Mouse (Mus musculus) layer of hippocampus, adult 2 months (tissue): Measurements from ENCODE around the gene Hopx. TPM values are rescaled to one million over a fixed set of nuclear protein-coding genes. Genes with fewer than 3 reads are reported as not detected.

Source experiments
- DNase-seq, 2 experiments: peaks; one replicate each; pipeline ENCODE4 v3.0.0; 2022; ENCODE audit warnings: low spot score in 2 of 2
- H3K27ac ChIP-seq: fragments of 200-600 bp; 2 replicates; pipeline ENCODE4 v1.8.1; 2022
- H3K4me3 ChIP-seq: fragments of 200-600 bp; 2 replicates; pipeline ENCODE4 v1.8.1; 2022; ENCODE audit warnings: mild to moderate bottlenecking
- CTCF ChIP-seq: fragments of 200-600 bp; conservative IDR thresholded peaks from 2 replicates; pipeline ENCODE4 v1.8.1; 2022; ENCODE audit warnings: antibody characterized with exemption, mild to moderate bottlenecking, moderate library complexity
- total RNA-seq, 2 experiments: library from RNA; stranded (reverse); gene quantifications; 2 replicates each; pipeline ENCODE4 v1.2.3; 2021

Hopx gene
- total RNA-seq, 2 experiments from 2014 or later, result 81.8 to 81.9 TPM

DNA sequence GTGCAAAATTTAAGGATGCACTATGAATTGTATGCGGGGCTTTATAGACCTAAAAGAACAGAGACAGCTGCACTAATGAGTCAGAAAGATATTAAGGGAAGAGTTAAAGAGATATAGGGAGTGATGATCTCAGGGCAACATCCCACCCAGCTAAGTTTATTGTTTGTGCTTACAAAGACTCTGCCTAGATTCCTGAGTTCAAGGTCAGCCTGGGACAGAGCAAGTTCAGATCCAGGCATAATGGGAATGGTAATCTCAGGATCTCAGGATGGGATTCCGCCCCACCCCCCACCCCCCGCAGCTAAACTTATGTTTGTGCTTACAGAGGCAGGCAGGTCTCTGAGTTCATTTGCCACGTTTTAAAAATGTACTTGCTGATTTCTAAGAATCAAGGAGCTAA is 13.9 kb upstream of the Hopx start:
- no peak for DNase-seq
- TF ChIP-seq CTCF, result no peak
- Histone ChIP-seq H3K4me3 (no peak overlapping the region), H3K27ac (no peak overlapping the region)

DNA sequence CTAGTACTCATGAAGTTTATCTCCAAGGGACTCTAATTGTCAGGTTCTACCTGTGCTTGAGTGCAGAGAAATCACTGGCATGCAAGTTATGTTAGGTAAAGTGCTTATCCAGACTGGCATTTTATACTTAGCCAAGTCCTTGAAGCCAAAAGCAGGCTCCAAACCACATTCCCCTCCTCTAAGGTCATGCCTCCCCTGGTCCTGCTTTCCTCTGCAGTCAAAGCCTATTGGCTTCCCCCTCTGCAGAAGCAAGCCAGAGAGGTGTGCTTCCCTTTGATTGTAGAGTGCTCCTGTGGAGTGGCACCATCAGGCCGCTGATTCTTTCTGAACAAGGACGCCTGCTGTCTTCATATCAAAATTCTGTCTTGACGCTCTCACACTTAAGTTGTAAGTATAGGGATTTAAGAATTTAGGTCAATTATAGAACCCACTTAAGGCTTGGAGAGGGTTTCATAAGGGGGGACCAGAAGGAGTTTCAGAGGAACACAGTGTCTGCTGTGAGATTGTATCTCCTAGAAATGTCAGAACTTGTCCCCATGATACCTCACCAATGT is 11.6 kb upstream of the Hopx start:
- no peak for DNase-seq
- Histone ChIP-seq H3K27ac (no peak overlapping the region), H3K4me3 (no peak overlapping the region)
- TF ChIP-seq CTCF, result no peak

- Histone ChIP-seq H3K4me3 (no peak overlapping the region), H3K27ac (no peak overlapping the region)
- DNase-seq, result peak; percentile 32 to 44
- no peak for TF ChIP-seq CTCF
Observed at GRCm38 (mm10) chr5:77124817-77125283, 9.9 kb upstream of the Hopx start.

GRCm38 (mm10) chr5:77124165-77124564 is 9.2 kb upstream of the Hopx start:
- no peak for TF ChIP-seq CTCF
- Histone ChIP-seq H3K4me3 (no peak overlapping the region), H3K27ac (no peak overlapping the region)
- DNase-seq, result no peak

- DNase-seq, result no peak
- TF ChIP-seq CTCF, result no peak
- H3K4me3 ChIP-seq, result no peak overlapping the region
- peak overlapping the region; percentile 32; the same call in 1 of the 2 replicates for H3K27ac ChIP-seq
Observed at GRCm38 (mm10) chr5:77123597-77123996, 8.7 kb upstream of the Hopx start.

DNA sequence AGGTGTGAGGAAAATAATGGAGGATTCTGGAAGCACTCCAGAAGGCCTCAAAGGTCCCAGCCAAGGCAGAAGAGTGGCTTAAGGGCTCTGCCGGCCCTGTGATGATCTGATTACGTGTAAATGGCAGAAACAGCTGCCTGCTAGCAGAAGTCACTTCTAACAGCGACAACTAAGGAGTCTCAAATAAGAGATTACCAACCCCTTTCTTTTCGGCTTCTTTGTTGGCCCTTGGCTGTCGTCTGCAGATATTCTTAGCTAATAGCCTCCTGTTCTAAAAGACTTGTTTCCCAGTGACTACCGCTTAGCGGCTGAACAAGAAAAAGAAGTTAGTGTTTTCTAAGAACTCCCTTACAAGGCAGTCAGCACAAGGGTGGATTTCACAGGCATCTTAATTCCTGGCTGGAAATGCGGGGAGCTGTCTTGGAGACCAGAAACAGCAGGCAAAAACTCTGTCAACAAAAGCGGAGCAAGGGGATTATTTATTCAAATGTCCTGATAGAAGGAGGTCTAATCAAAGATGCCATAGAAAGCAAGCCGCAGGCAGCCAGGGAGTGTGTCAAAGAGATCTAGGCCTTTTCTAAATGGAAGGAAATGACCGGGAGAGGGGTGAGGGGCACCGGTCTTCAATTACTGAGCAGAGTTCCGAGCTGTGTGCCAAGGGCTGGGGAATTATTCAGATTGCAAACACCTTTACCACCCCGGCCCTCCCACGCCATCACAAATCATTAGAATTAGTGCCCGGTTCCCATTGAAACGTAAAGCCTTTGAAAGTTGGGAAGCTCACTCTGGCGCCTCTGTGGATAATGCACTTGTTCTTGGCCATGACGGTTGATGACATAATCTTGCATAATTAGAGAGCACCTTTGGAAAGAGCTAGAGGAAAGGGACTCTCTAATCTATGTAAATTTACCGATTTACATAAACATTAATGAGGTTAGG is 7.6 kb upstream of the Hopx start:
- no peak for TF ChIP-seq CTCF
- peak; percentile 25 to 78 for DNase-seq
- no peak overlapping the region for H3K4me3 ChIP-seq
- peak overlapping the region; percentile 51; the same call in 1 of the 2 replicates for H3K27ac ChIP-seq

DNA sequence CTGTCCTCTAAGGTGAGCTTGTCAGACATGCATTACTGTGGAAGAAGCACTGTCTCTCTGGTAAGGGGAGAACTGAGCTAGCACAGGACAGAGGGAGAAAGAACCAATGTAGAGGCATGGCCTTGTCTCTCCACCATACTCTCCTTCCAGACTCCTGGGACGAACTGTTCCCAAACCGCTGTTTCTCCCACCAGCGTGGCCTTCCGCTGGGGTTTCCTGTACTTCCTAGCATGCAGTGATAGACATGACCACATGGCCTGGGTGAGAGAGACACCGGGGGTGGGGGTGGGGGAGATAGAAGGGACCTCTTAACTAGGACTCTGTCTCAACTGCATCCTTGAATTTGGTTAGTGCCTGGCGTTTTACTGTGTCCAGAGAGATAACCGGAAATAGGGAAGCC is 5.8 kb upstream of the Hopx start:
- TF ChIP-seq CTCF, result no peak
- Histone ChIP-seq H3K4me3 (no peak overlapping the region), H3K27ac (no peak overlapping the region)
- DNase-seq, result no peak

- TF ChIP-seq CTCF, result no peak
- no peak for DNase-seq
Observed at GRCm38 (mm10) chr5:77119475-77120422, 4.8 kb upstream of the Hopx start.

DNA sequence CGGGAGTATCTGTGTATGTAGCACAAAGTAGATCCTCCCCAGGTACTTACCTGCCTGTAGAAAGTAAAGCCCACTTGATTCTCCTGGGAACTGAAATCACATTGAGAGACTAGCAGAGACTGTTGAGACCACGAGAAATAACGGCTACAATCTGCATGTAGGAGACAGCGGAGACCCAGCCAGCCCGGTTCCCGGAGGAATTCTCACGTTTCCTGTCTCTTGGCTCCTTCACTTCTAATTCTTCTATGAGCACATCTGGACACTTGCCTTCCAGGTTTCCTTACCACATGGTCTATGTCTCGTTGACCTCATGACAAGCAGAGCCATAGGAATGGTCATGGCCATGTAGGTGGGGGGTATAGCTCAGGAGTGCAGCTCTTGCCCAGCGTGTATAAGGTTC is 811 bp upstream of the Hopx start:
- TF ChIP-seq CTCF, result no peak
- no peak overlapping the region for H3K27ac ChIP-seq
- no peak overlapping the region for H3K4me3 ChIP-seq
- no peak for DNase-seq

More at GRCm38 (mm10) chr5:77119475-77120422, 4.8 kb upstream of the Hopx start:
- Histone ChIP-seq H3K27ac (no peak overlapping the region), H3K4me3 (no peak overlapping the region)

DNA sequence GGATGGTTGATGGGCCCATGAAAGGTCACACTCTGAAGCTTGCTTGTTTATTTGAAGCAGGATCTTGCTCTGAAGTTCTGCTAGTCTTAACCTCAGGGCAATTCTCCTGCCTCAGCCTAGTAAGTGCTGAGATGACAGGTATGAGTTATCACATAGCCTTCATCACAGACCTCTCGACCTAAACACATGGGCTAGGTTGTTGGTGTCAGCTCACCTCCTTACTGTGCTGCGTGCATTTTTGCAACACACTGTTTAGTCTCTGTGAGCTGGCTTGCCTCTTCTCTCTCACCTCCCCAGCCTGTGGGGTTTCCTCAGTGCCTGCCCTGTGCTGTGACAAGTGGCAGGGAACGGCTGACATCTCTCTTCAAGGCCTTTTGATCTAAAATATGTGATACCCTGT is 1.1 kb downstream of the Hopx start:
- no peak overlapping the region for H3K4me3 ChIP-seq
- no peak for TF ChIP-seq CTCF
- H3K27ac ChIP-seq, result no peak overlapping the region
- no peak for DNase-seq

GRCm38 (mm10) chr5:77112066-77112465 is 2.9 kb downstream of the Hopx start:
- Histone ChIP-seq H3K4me3 (no peak overlapping the region), H3K27ac (no peak overlapping the region)
- no peak for DNase-seq
- TF ChIP-seq CTCF, result no peak

GRCm38 (mm10) chr5:77109814-77110213 is 5.1 kb downstream of the Hopx start:
- Histone ChIP-seq H3K4me3 (no peak overlapping the region), H3K27ac (no peak overlapping the region)
- DNase-seq, result no peak
- TF ChIP-seq CTCF, result no peak

DNA sequence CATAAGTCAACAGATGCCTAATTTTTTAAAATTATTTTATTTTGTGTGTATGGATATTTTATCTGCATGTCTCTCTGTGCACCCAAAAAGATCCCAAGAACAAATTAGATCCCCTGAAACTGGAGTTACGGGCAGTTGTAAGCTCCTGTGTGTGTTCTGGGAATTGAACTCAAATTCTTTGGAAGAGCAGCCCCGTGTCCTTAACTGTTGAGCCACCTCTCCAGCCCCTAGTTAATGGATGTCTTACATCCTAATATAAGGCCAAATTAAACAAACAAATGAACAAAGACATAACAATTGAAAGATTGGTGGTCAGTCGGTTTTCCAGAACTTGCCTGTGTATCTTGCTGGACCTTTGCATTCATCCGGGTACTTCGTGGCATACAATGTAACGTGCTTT is 6.1 kb downstream of the Hopx start:
- H3K27ac ChIP-seq, result no peak overlapping the region
- DNase-seq, result no peak
- TF ChIP-seq CTCF, result no peak
- no peak overlapping the region for H3K4me3 ChIP-seq
